Mouse (Mus musculus): ENCODE results near the gene Atp11b. TPM values are rescaled to one million over a fixed set of nuclear protein-coding genes. Genes with fewer than 3 reads are reported as not detected.

The Atp11b gene
- 4.8 and 5.1 TPM in 2 replicates for polyA plus RNA-seq (2021; fragmentation: Nextera tagmentation)
- long read RNA-seq, experiment 1, partial matches to known transcripts = 10 of 13 reads
- long read RNA-seq, experiment 1, other reads (novel, unspliced or antisense) = 2 of 13 reads
- long read RNA-seq, experiment 2, full-length matches to known transcripts = 12 of 49 reads
- long read RNA-seq, experiment 2, partial matches to known transcripts = 11 of 49 reads
- long read RNA-seq, experiment 2, other reads (novel, unspliced or antisense) = 26 of 49 reads

GRCm38 (mm10) chr3:35753825-35754767, at the start of gene Atp11b:
Gene Atp11b, plus strand, starts transcription at chr3:35754106.

Other genes starting within 250 kb of the Atp11b start
- 66.6 and 68.0 TPM in 2 replicates for gene Dcun1d1, start 183.3 kb downstream of the Atp11b start, polyA plus RNA-seq (2021; fragmentation: Nextera tagmentation)
- 14.2 and 23.7 TPM in 2 replicates for gene Mccc1, start 246.6 kb downstream of the Atp11b start, polyA plus RNA-seq (2021; fragmentation: Nextera tagmentation)

Measured in layer of hippocampus, adult 6 months (tissue).